Comparison of ENCODE assay signal across 13 mouse cellular contexts in genomic region chr2:19869167-19869566, GRCm38 (mm10).
"Had no signal": no experiment of that assay in that cellular context is flagged by ENCODE, and none has a peak within 500 bp of the region (broad histone marks: within the 10 kb centered on the region; RNA-seq: fewer than 3 reads in every experiment).

No protein-coding gene starts in this region.

- ATAC-seq: intestine, embryonic 16.5 days had no signal

- H3K9ac ChIP-seq: kidney, embryonic 15.5 days; limb, embryonic 13.5 days; liver, embryonic 14.5 days; neural tube, embryonic 15.5 days; stomach, embryonic 15.5 days had no signal

- H3K4me2 ChIP-seq: kidney, embryonic 15.5 days; limb, embryonic 13.5 days; neural tube, embryonic 15.5 days; stomach, embryonic 15.5 days had no signal

- H3K4me3 ChIP-seq: kidney, embryonic 15.5 days; limb, embryonic 13.5 days; myocyte; neural tube, embryonic 15.5 days; stomach, embryonic 15.5 days had no signal

- H3K36me3 ChIP-seq: kidney, embryonic 15.5 days; limb, embryonic 13.5 days; neural tube, embryonic 15.5 days; stomach, embryonic 15.5 days had no signal

- DNase-seq: kidney, adult 2 months; kidney, postnatal 14 days; left cerebral cortex, postnatal 4 days; lung, adult 18-20 months; right cerebral cortex, postnatal 14 days; thymus, postnatal 36 days had no signal

- H3K27ac ChIP-seq: kidney, embryonic 15.5 days; limb, embryonic 13.5 days; liver, embryonic 14.5 days; neural tube, embryonic 15.5 days; stomach, embryonic 15.5 days had no signal

- H3K27me3 ChIP-seq: kidney, embryonic 15.5 days; limb, embryonic 13.5 days; neural tube, embryonic 15.5 days; stomach, embryonic 15.5 days had no signal

- H3K9me3 ChIP-seq: kidney, embryonic 15.5 days; limb, embryonic 13.5 days; neural tube, embryonic 15.5 days; stomach, embryonic 15.5 days had no signal

- H3K4me1 ChIP-seq: kidney, embryonic 15.5 days; limb, embryonic 13.5 days; neural tube, embryonic 15.5 days; stomach, embryonic 15.5 days had no signal
